Mouse (Mus musculus) CD4-positive, CD25-positive, alpha-beta regulatory T cell, adult 2 months (primary cell): Measurements from ENCODE around the gene Tmc4.
"Not testable (repeated sequence)": the region's sequence is repeated elsewhere in the genome, so short reads cannot be mapped to it uniquely, and the experiment has no call there.

ENCODE experiments used
- DNase-seq: peaks from one replicate; pipeline ENCODE4 v3.0.0-alpha.2; 2012; ENCODE audit warnings: low read depth, low spot score

The Tmc4 gene

DNA sequence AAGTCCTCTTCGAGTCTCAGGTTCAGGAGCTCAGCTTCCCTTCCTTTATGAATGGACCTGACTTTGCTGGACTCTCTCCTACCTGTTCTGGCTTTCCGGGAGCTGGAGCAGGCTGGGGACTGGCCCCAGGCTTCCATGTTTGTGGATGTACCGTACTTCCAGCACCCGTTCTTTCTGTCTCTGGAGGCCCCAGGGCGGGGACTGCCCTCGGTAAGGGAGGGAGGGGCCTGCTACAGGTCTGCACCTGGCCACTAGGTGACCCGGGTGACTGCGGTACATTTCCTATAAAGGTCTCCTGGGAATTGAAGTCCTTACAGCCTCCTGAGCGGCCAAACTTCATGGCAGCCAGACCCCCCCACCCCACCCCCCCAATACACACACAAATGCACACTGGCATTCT is at the start of gene Tmc4:
Gene Tmc4, minus strand, starts transcription at position 212 of the 400 bp plus-strand sequence.
- DNase-seq: no peak

DNA sequence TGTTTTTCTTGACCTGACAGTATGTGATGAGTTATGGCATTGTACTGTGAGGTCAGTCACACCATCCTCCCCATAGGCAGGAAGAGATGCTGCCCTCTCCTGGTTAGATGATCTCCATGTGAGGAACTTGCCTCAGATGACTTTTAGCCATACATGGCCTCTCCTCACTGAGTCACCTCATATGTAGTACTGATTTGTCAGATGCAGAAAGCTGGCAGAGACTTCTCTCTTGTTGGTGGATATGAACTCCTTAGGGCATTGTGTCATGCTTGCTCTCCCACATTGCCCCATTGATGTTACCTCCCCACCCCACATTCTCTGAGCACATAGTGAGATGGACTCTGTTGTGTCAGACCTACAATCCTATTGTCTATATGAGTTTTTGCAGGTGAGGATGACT is 48.1 kb upstream of the Tmc4 start:
- DNase-seq: not testable (repeated sequence)

DNA sequence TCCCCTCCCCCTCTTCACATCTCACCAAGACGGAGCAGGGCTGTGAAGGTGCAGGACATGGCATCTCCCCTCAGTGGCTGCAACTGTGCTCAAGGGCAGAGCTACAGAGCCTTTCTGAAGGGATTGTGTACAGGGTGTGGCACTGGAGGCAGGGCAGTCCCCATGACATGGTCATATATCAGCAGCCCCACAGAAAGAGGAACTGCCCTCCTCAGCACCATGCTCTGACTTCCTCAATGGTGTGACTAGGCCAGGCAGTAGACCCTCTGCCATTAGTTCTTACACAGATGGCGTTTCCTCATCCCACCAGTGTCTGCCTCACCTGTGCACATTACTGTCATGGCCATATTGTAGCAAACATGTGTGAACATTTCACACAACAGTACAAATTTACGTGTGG is 42.9 kb upstream of the Tmc4 start, which contains the start of gene Pirb:
Gene Pirb, minus strand, starts transcription at position 124 of the 400 bp plus-strand sequence.
- not testable (repeated sequence) for DNase-seq

DNA sequence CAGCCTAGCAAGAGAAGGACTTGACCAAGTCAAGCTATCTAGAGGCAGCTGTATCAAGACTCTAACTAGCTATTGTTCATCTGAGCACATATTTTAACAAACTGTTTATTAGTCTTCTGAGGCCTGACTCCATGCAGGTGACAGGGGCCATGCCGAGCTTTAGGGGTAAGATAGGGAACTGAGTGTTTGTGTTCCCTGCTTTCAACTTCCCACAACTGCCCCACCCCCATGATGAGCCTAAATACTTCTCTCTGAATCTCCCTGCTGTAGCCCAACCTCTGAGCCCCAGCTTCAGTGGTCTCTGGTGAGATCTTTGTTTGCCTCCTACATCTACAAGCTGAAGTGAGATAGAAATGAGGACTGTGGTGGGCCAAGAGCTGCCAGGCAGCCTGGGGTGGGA is 37.9 kb upstream of the Tmc4 start:
- no peak for DNase-seq

DNA sequence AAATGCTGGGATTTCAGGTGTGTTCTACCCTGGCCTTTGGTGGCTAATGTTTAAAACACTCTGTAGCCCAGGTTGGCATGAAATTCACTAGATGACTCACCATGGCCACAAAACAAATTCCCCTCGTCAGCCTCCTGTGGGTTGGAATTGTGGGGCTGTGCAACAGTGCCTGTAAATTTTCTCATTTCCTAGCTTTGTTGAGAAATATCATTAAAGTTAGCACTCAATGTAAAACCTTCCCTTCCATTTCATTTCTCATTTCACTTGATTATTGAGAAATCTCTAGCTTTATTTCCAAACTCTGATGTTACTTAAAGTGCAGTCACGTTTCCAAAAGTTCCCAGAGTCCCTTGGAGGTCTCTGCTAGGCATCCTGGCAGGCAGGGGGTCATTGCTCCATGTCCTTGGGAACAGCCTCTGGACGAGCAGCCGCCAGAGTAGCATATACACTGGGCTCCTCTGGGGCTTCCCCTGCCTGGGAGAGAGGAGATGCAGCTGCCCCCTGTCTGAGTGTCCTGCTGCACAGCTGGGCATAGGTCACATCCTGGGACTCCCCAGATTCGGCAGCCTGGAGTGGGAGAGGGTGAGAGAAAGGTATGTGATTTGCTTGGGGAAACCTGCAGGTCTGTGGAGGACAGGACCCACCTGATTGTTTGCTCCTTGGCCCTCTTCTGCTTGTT is 35.0 kb upstream of the Tmc4 start:
- no peak for DNase-seq

DNA sequence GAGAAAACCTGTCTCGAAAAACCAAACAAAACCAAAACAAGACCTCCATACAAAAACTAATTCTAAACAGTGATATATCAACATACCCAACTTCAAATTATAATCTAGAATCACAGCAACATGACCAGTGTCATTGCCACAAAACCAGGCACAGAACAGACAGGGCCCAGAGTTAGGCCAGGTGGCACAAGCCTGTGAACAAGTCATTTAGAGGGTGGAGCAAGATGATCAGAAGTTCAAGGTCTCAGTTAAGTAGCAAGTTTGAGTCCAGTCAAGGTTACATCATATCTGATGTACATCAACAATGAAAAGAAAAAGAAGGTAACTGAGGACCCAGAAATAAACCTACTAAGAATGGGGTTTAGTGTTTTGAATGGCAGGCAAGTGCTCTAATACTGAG is 31.6 kb upstream of the Tmc4 start:
- no peak for DNase-seq

DNA sequence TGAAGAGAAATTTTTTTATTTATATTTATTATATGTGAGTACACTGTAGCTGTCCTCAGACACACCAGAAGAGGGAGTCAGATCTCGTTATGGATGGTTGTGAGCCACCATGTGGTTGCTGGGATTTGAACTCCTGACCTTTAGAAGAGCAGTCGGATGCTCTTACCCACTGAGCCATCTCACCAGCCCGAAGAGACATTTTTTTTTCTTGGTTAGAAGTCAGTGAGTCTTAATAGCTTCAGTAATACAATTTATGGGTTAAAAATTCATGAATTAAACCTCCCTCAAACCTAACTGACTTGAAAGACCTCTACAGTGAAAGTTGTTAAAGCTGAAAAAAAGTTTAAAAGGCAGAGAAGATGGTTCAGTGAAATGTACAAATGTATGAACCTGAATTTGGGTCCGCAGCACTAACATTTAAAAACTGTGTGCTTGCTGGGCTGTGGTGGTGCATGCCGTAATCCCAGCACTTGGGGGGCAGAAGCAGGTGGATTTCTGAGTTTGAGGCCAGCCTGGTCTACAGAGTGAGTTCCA is 31.2 kb upstream of the Tmc4 start:
- DNase-seq: not testable (repeated sequence)

DNA sequence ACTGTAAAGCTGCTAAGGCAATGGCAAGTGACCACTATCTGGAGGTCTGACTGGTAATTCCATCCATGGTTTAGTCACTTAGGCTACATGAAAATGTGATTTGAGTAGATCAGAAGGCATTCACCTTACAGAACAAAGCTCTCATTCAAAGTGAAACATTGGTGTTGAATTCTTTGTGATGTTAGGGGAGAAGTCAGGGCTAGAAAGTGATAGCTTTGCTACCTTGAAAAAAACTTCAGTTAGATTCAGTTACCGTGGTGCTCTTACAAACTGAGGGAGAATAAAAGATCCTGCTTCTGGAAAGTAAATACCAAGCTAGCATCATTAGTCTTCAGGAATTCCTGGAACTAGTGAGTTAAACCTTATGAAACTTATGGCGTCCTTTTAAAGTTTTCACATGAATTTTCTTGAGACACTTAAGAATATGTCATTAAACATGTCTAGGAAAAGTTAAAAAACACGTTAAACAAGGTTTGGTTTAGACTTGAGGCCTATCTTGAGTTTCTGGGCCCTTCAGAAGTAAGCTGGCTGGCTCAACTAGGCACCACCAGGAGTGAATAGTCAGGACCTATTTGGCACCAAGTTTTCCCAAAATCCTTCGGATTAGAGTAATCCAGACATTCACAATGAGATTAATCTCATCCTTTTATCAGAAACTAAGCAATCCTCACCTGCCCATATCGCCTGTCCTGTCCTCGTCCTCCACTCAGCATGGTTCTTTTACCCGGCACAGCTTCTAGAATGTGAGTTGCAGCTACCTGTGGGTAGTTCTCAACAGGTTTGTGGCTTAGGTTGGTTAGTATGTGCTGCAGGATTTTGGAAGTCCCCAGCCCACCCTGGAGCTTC is 30.4 kb upstream of the Tmc4 start:
- no peak for DNase-seq

DNA sequence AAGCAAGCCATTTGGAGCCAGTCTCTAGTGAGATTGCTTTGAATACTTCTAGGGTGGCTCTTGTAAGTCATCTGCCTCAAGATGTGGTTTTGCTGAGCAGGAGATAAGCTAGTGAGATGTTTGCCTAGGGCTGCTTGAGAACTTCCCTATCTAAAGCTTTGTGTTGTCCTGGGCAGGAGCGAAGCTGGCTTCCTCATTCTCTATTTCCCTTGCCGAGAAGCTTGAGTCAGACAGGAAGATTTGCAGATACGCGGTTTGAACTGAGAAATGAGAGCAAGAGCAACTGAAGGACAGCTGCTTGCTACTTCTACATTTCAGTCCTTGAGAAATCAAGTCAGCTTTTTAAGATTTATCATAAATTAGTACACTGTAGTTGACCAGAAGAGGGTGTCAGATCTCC is 29.7 kb upstream of the Tmc4 start:
- DNase-seq: peak; percentile 33

DNA sequence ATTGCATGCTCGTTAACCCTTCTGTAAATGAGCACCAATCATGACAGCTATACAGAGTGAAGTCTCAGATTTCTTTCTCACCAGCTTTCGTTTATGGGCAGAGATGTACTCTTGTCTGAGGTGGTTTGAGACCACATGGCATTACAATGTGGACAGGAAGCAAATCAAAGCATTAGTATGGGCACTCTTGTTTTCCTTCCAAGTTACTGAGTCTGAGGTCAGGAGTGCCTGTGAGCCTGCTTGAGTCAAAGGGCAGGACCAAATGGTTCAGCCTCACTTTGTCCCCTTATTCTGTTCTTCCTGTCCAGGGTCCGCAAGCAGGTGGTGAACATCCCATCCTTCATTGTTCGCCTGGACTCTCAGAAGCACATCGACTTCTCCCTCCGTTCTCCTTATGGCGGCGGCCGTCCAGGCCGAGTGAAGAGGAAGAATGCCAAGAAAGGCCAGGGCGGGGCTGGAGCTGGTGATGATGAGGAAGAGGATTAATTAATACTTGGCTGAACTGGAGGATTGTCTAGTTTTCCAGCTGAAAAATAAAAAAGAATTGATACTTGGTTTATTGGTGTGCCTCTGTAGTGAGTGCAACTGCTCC is 29.1 kb upstream of the Tmc4 start:
- no peak for DNase-seq

DNA sequence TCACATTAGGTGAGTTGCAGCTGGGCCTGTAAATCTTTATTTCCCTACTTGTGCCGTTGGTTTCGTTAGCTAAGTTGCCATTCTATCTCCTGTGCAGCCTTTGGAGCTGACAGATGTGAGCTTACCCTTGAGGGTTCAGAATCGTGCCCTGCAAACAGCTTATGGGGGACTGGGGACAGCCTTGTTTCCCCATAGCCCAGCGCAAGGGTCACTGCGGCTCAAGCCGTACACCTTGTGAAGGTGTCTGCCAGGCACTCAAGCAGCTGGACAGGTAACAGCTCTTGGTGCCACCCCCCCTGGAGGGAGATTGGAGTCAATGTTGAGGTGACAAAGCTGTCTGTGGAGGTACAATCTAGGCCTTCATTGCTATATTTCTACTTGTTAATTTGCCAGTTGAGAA is 28.6 kb upstream of the Tmc4 start:
- peak; percentile 17 for DNase-seq

DNA sequence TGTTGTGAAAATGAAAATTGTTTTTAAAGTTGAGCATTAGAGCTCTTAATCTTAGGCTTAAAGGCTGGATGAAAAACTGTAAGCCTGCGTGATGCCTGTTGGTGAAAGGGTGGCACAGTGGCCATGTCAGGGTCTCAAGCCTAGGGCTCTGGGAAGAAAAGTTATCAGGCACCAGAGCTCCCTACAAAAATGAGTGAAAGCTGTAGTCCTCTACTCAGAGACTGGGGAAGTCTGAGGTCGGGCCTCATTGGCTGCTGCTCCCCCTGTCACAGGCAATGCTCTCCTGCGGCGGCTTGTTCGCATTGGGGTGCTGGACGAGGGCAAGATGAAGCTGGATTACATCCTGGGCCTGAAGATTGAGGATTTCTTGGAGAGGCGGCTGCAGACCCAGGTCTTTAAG is 28.1 kb upstream of the Tmc4 start:
- not testable (repeated sequence) for DNase-seq

DNA sequence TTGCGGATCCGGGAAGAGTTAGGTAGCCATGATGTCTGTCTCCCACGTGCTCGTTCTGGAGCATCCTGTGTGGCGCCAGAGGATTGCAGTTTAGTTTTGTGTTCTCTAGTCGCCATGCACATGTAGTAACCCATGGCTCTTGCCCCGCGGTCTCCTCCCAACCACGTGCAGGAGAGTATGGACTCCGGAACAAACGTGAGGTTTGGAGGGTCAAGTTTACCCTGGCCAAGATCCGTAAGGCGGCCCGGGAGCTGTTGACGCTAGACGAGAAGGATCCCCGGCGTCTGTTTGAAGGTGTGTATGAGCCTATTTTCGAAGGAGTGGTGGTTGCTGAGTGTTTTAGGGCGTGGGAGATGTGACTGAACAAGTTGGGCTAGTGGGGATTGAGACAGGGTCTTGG is 27.1 kb upstream of the Tmc4 start:
- DNase-seq: no peak

DNA sequence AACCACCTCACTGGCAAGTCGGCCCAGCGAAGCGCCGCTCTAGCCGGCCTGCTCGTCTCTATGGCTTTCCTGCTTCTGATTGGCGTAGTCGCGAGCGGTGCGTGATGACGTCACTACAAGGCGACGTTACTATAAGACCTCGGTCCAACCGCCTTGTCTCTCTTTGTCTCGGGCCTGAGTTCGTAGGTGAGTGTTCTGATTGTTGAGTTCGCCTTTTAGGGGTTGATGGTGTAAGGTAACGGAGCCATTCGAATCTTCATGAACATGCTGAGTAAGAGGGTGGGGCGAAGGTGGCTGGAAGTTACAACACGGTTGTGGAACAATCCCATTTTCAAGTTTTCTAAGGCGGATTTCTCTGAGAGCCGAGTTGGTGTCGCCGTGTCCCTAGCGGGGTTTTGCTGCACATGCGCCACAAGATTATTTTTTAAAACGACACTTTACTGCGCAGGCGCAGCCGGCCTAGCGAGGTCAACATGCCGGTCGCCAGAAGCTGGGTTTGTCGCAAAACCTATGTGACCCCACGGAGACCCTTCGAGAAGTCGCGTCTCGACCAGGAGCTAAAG is 26.6 kb upstream of the Tmc4 start, which contains the start of gene Rps9:
Gene Rps9, plus strand, starts transcription at position 115 of the 563 bp plus-strand sequence.
- DNase-seq: peak; percentile 99

DNA sequence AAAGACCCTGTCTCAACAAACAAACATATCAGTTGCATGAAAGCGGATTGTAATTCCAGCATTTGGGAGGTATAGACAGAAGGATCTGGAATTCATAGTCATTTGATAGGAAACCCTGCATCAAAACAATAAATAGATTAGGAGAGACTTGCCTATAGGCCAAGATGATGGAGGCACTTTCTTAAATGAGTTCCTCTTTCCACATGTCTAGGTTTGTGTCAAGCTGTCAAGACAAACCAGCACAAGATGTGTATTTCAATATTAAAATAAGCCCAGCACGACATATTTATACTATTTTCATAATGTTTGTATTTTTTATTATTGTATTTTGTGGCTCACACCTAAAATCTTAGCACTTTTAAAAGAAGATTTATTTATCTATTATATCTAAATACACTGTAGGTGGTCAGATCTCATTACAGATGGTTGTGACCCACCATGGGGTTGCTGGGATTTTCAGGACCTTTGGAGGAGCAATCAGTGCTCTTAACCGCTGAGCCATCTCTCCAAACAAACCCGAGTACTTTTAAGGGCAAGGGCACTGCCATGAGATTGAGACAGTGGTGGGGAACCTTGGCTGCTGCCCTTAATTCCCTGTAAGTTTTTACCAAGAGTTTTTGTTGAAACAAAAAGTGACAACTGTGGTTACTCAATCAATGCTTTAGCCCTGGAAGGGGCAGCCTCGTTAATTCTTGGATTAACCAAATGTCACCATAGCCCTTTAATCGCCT is 26.0 kb upstream of the Tmc4 start:
- no peak for DNase-seq

DNA sequence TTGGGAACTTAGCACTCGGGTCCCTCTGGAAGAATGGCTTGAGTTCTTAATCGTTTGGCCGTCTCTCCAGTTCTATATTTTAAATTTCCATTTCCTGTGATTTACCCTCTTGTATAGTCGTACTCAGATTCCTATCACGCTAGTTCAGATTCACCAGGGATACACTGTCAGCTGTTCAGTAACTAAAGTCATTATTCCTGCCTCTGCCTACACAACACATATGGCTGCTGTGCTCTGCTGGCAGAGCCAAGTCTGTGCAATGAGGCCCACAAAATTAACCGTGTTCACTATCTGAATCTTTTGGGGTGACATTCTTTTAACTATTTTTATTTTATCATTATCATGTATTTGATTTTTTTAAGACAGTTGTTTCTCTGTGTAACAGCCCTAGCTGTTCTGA is 21.1 kb upstream of the Tmc4 start:
- no peak for DNase-seq

DNA sequence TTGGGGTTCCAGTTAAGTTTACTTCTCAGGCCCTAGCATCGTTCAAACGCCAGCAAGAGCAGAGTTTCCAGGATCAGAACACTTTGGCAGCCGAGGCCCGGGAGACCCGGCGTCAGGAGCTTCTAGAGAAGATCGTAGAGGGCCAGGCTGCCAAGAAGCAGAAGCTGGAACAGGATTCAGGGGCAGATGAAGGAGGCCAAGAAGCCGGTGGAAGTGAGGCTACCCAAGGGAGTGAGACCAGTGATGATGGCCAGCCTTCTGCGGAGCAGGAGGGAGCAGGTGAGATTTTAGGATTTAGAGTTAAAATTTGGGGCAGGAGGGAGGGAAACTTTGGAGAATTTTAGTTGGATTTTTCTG is 17.6 kb upstream of the Tmc4 start:
- DNase-seq: not testable (repeated sequence)

DNA sequence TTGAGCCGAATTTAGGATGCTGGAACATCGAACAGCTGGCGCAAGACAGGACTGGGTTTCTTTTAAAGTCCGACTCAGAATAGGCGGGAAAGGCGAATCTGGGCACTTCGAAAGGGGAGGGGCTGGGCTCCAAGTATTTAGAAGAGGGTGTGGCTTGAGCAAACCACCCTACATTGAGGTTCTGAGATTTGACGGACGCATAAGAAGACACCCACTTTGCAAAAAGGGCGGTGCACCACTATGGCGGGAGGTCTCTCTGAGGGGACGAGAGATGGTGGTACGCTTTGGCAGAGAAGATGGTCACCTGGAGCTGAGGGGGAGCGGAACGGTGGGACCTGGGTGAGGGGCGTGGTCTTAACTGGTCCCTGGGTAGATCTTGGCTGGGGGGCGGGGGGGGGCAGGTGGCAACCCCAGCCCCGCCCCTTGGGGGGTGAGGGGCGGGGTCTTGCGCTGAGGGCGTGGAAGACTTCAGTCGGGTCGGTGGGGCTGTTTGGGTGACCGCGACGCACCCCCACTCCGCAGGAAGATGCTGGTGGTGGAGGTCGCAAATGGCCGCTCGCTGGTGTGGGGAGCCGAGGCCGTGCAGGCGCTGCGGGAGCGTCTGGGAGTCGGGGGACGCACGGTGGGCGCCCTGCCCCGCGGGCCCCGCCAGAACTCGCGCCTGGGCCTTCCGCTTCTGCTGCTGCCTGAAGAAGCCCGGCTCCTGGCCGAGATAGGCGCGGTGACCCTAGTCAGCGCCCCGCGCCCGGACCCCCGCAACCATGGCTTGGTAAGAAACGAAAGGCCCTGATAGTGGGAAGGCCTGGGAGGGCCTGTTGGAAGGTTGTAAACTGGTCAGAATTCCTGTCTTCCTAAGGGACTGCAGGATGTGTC is 17.0 kb upstream of the Tmc4 start:
- DNase-seq: peak; percentile 85

DNA sequence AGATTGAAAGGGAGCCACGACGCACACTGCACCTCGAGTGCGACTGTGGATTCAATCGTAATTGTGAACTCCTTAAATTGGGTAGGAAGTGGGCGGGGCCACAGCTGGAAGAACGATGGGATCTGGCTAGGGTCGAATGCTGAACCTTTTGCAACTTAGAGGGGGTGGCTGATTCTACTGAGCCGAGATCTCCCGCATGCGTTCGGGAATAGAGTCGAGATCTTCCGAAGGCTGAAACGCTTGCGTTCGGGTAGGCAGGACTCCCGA is 16.4 kb upstream of the Tmc4 start:
- no peak for DNase-seq

DNA sequence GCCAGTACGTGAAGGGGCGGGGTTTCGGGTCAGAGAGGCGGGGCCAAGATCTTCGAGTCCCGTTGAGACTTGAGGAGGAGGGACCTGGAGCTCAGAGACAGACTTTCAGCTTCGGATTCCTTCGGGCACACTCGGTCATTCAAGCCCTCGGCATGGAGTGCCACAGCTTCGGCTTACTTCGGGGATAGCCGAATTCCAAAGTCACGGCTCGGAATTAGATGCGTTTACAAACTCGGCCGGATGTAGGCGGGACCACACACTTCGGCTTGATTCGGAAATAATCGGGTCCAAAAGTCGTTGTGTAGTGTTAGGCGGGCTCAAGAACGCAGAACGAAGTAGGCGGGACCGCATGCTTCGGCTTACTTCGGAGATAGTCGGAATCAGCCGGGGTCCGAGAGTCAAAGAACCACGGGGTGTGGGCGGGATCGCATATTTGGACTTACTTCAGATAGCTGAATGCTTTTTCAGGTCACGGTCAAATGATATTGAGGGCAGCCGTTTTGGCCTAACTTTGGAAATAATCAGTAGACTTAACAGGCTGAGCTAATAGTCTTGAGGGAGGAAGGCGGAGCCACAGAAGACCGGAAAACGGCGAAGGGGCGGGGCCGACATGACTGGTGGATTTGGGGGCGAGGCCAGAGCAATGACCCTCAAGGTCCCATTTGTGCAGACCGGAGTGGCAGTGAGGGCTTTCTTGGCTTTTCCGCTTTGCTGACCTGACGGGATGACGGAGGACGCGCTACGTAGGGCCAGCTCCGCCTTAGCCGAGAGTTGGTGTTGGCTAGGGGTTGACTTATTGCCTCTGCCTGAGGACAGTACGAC is 15.8 kb upstream of the Tmc4 start, which contains the start of gene Mboat7:
Gene Mboat7, minus strand, starts transcription at position 537 of the 822 bp plus-strand sequence.
- peak; percentile 97 for DNase-seq
